Mouse (Mus musculus) right cerebral cortex, postnatal 25 days (tissue): Measurements from ENCODE around the gene Gm20532.
"Not testable (repeated sequence)": the region's sequence is repeated elsewhere in the genome, so short reads cannot be mapped to it uniquely, and the experiment has no call there.

Source experiments
- DNase-seq: peaks from one replicate; pipeline ENCODE4 v3.0.0; 2022

The Gm20532 gene

GRCm38 (mm10) chr2:26661768-26662508, 75.5 kb downstream of the Gm20532 start:
- DNase-seq: no peak

GRCm38 (mm10) chr2:26662509-26662882, 76.1 kb downstream of the Gm20532 start:
- no peak for DNase-seq

- DNase-seq: no peak
Observed at GRCm38 (mm10) chr2:26663112-26663511, 76.7 kb downstream of the Gm20532 start.

- DNase-seq: not testable (repeated sequence)
Observed at GRCm38 (mm10) chr2:26663551-26663950, 77.1 kb downstream of the Gm20532 start.

GRCm38 (mm10) chr2:26668746-26669145, 82.3 kb downstream of the Gm20532 start:
- no peak for DNase-seq

- DNase-seq: no peak
Observed at GRCm38 (mm10) chr2:26671182-26671581, 84.7 kb downstream of the Gm20532 start, which contains the start of gene Lcn4. Lcn4 (minus strand) TSS chr2:26671282.
